Mouse (Mus musculus) forebrain, embryonic 15.5 days (tissue): ENCODE measurements at regions not wholly inside any gene's neighbourhood (a gene's known extent, or its start where the extent isn't known, plus 50 kb on each side); places are given as distances from the start of the nearest gene placed in this dataset.
A peak's percentile ranks its signal among the peaks of the same experiment; 100 is the strongest.
"Not testable (repeated sequence)": the region's sequence is repeated elsewhere in the genome, so short reads cannot be mapped to it uniquely, and the experiment has no call there.

Experiments
- ATAC-seq: fragments of 200-750 bp; cut with Nextera tagmentation; replicated peaks from 2 replicates; pipeline ENCODE4 v1.8.0; 2017; ENCODE audit warnings: mild to moderate bottlenecking, moderate TSS enrichment, moderate library complexity
- H3K27ac ChIP-seq: fragments of 300-500 bp; sonication (generic); replicated peaks from 2 replicates; pipeline ENCODE4 v1.5.1; 2015; ENCODE audit warnings: mild to moderate bottlenecking, inconsistent platforms
- H3K27me3 ChIP-seq: fragments of 300-500 bp; sonication (generic); 2 replicates; pipeline ENCODE4 v1.6.1; 2015; ENCODE audit warnings: inconsistent platforms
- H3K36me3 ChIP-seq: fragments of 300-500 bp; sonication (generic); 2 replicates; pipeline ENCODE4 v1.6.1; 2015; ENCODE audit warnings: mild to moderate bottlenecking, inconsistent platforms
- H3K4me1 ChIP-seq: fragments of 300-500 bp; sonication (generic); 2 replicates; pipeline ENCODE4 v1.6.1; 2015; ENCODE audit warnings: inconsistent platforms
- H3K4me2 ChIP-seq: fragments of 300-500 bp; sonication (generic); replicated peaks from 2 replicates; pipeline ENCODE4 v1.6.1; 2015; ENCODE audit warnings: mild to moderate bottlenecking, inconsistent platforms
- H3K4me3 ChIP-seq: fragments of 300-500 bp; sonication (generic); 2 replicates; pipeline ENCODE4 v1.5.1; 2015; ENCODE audit warnings: mild to moderate bottlenecking, inconsistent platforms
- H3K9ac ChIP-seq: fragments of 300-500 bp; sonication (generic); replicated peaks from 2 replicates; pipeline ENCODE4 v1.6.1; 2015; ENCODE audit warnings: mild to moderate bottlenecking, inconsistent platforms
- H3K9me3 ChIP-seq: fragments of 300-500 bp; sonication (generic); 2 replicates; pipeline ENCODE4 v1.6.1; 2016; ENCODE audit warnings: inconsistent platforms
- WGBS: fragments of 180-500 bp; shearing (Covaris S2); methylation state at CpG from one replicate; pipeline ENCODE4 v1.1.7; 2015; ENCODE audit warnings: mixed read lengths; 5-methylcytosine and 5-hydroxymethylcytosine counted together

GRCm38 (mm10) chr6:3319378-3319777 is 80.0 kb downstream of the Samd9l start:
- Histone ChIP-seq H3K27ac (no peak overlapping the region), H3K9me3 (no peaks in the 10 kb centered on the region), H3K4me1 (no peaks in the 10 kb centered on the region), H3K9ac (no peak overlapping the region), H3K36me3 (no peaks in the 10 kb centered on the region), H3K4me2 (no peak overlapping the region), H3K27me3 (no peaks in the 10 kb centered on the region), H3K4me3 (no peak overlapping the region)
- ATAC-seq: no peak
- WGBS: 89% methylated on average over 4 of the region's 4 CpGs

GRCm38 (mm10) chr6:3307598-3308220 is 91.7 kb downstream of the Samd9l start:
- peak overlapping the region; percentile 24 for H3K4me2 ChIP-seq
- H3K9me3 ChIP-seq, H3K4me3 ChIP-seq, H3K27me3 ChIP-seq, H3K27ac ChIP-seq, H3K9ac ChIP-seq, H3K36me3 ChIP-seq, H3K4me1 ChIP-seq: not testable (repeated sequence)
- WGBS: under 1% methylated on average over 11 of the region's 11 CpGs
- ATAC-seq: peak; percentile 48; the same call in 1 of the 2 replicates

- not testable (repeated sequence) for H3K4me2 ChIP-seq, H3K4me3 ChIP-seq, H3K36me3 ChIP-seq, ATAC-seq, H3K27me3 ChIP-seq, H3K9ac ChIP-seq, H3K4me1 ChIP-seq, H3K27ac ChIP-seq, H3K9me3 ChIP-seq
- 20% methylated on average over 10 of the region's 10 CpGs for WGBS
These were observed 94.3 kb downstream of the Samd9l start for GRCm38 (mm10) chr6:3304881-3305620.

- WGBS: 89% methylated on average over 8 of the region's 8 CpGs
- H3K27me3 ChIP-seq, H3K9ac ChIP-seq, H3K27ac ChIP-seq, H3K4me2 ChIP-seq, H3K9me3 ChIP-seq, H3K36me3 ChIP-seq, H3K4me3 ChIP-seq, H3K4me1 ChIP-seq, ATAC-seq: not testable (repeated sequence)
These were observed 106.1 kb downstream of the Samd9l start for GRCm38 (mm10) chr6:3293316-3293715.

- WGBS: 94% methylated on average over 6 of the region's 6 CpGs
- H3K9me3 ChIP-seq, H3K36me3 ChIP-seq, H3K4me2 ChIP-seq, H3K4me3 ChIP-seq, H3K4me1 ChIP-seq, H3K9ac ChIP-seq, H3K27ac ChIP-seq, ATAC-seq, H3K27me3 ChIP-seq: not testable (repeated sequence)
These were observed 107.4 kb downstream of the Samd9l start for GRCm38 (mm10) chr6:3291983-3292382.

- H3K27me3 ChIP-seq, H3K9me3 ChIP-seq, H3K27ac ChIP-seq, H3K4me2 ChIP-seq, H3K4me3 ChIP-seq, H3K36me3 ChIP-seq, H3K4me1 ChIP-seq, ATAC-seq, H3K9ac ChIP-seq: not testable (repeated sequence)
- WGBS: 84% methylated on average over 4 of the region's 4 CpGs
These were observed 130.6 kb downstream of the Samd9l start for GRCm38 (mm10) chr6:3268726-3269125.

- H3K27me3 ChIP-seq, H3K9me3 ChIP-seq, H3K4me3 ChIP-seq, H3K4me1 ChIP-seq, ATAC-seq, H3K4me2 ChIP-seq, H3K9ac ChIP-seq, H3K27ac ChIP-seq, H3K36me3 ChIP-seq: not testable (repeated sequence)
- 79% methylated on average over 1 of the region's 1 CpGs for WGBS
These were observed 133.9 kb downstream of the Samd9l start for GRCm38 (mm10) chr6:3265477-3265876.
